Mouse (Mus musculus) frontal cortex, adult 2 months (tissue): Measurements from ENCODE around the gene Prss12. TPM values are rescaled to one million over a fixed set of nuclear protein-coding genes. Genes with fewer than 3 reads are reported as not detected.
"Not testable (repeated sequence)": the region's sequence is repeated elsewhere in the genome, so short reads cannot be mapped to it uniquely, and the experiment has no call there.

Experiments
- DNase-seq, 2 experiments: peaks; one replicate each; pipeline ENCODE4 v3.0.0; 2022; ENCODE audit warnings: low spot score in 1 of 2; ENCODE audit errors: extremely low spot score in 1 of 2
- polyA plus RNA-seq: library from polyadenylated mRNA; depleted of rRNA; stranded (reverse); fragments of >200 nt; gene quantifications from 2 replicates; pipeline ENCODE4 v1.2.3, GENCODE M21; 2012

The Prss12 gene
- polyA plus RNA-seq, 1 experiment: 24.6 TPM

GRCm38 (mm10) chr3:123462264-123462663, 15.6 kb downstream of the Prss12 start:
- no peak for DNase-seq

GRCm38 (mm10) chr3:123476833-123477232, 30.1 kb downstream of the Prss12 start:
- DNase-seq: no peak

GRCm38 (mm10) chr3:123481266-123481665, 34.6 kb downstream of the Prss12 start:
- DNase-seq: no peak

- DNase-seq: no peak
These were observed 45.1 kb downstream of the Prss12 start for GRCm38 (mm10) chr3:123491814-123492213.

- no peak for DNase-seq
These were observed 46.5 kb downstream of the Prss12 start for GRCm38 (mm10) chr3:123493163-123493562.

GRCm38 (mm10) chr3:123495088-123495487, 48.4 kb downstream of the Prss12 start:
- DNase-seq: no peak

GRCm38 (mm10) chr3:123498787-123499186, 52.1 kb downstream of the Prss12 start:
- DNase-seq: no peak

- not testable (repeated sequence) for DNase-seq
These were observed 55.1 kb downstream of the Prss12 start for GRCm38 (mm10) chr3:123501798-123502197.

GRCm38 (mm10) chr3:123503943-123504342, 57.2 kb downstream of the Prss12 start:
- DNase-seq: peak; percentile 64 to 71

GRCm38 (mm10) chr3:123504783-123505182, 58.1 kb downstream of the Prss12 start:
- DNase-seq: no peak

GRCm38 (mm10) chr3:123505778-123506667, 59.3 kb downstream of the Prss12 start:
- DNase-seq: no peak

- peak in 1 of 2 experiments; percentile 48 for DNase-seq
These were observed 60.3 kb downstream of the Prss12 start for GRCm38 (mm10) chr3:123506699-123507662.

GRCm38 (mm10) chr3:123507663-123508055, 60.9 kb downstream of the Prss12 start:
- no peak for DNase-seq

- DNase-seq: peak; percentile 98 to 99
These were observed 61.5 kb downstream of the Prss12 start for GRCm38 (mm10) chr3:123508056-123508674.

- peak in 1 of 2 experiments; percentile 18 for DNase-seq
These were observed 62.1 kb downstream of the Prss12 start for GRCm38 (mm10) chr3:123508675-123509376.

GRCm38 (mm10) chr3:123511818-123512217, 65.1 kb downstream of the Prss12 start:
- DNase-seq: no peak

GRCm38 (mm10) chr3:123514886-123515285, 68.2 kb downstream of the Prss12 start:
- no peak for DNase-seq

GRCm38 (mm10) chr3:123515600-123516359, 69.1 kb downstream of the Prss12 start:
- peak; percentile 31 to 90 for DNase-seq

GRCm38 (mm10) chr3:123516784-123517183, 70.1 kb downstream of the Prss12 start:
- DNase-seq: peak; percentile 30 to 73
